Mouse (Mus musculus) bone marrow, adult 2 months (tissue): ENCODE measurements around the gene Dclk2. TPM values are rescaled to one million over a fixed set of nuclear protein-coding genes. Genes with fewer than 3 reads are reported as not detected.

Experiments
- H3K27ac ChIP-seq: fragments of 200-500 bp; 2 replicates; pipeline ENCODE4 v1.5.1; 2012; ENCODE audit warnings: low read depth, mild to moderate bottlenecking, control low read depth, inconsistent platforms, low read length; ENCODE audit not compliant: control insufficient read depth, poor library complexity, insufficient read depth
- H3K4me1 ChIP-seq: fragments of 200-500 bp; 2 replicates; pipeline ENCODE4 v1.6.1; 2011; ENCODE audit warnings: low read length; ENCODE audit not compliant: control insufficient read depth, insufficient read depth
- H3K4me3 ChIP-seq: fragments of 200-500 bp; replicated peaks from 2 replicates; pipeline ENCODE3; 2011; ENCODE audit warnings: mild to moderate bottlenecking, low read depth, low read length, control low read depth; ENCODE audit not compliant: control insufficient read depth
- CTCF ChIP-seq: fragments of 200-500 bp; IDR thresholded peaks from 2 replicates; pipeline ENCODE4 v1.5.1; 2011; ENCODE audit warnings: low read length, control low read depth; ENCODE audit not compliant: control insufficient read depth, insufficient read depth
- POLR2A ChIP-seq: fragments of 200-500 bp; IDR thresholded peaks from 2 replicates; pipeline ENCODE4 v1.6.1; 2011; ENCODE audit warnings: low read depth, mild to moderate bottlenecking, control low read depth, low read length, borderline replicate concordance; ENCODE audit not compliant: control insufficient read depth
- WGBS: fragments of 180-500 bp; shearing (Covaris S2); methylation state at CpG from one replicate; pipeline ENCODE4 v1.1.7; 2018; 5-methylcytosine and 5-hydroxymethylcytosine counted together
- polyA plus RNA-seq: library from polyadenylated mRNA; stranded (reverse); fragments of >200 nt; gene quantifications from 2 replicates; pipeline ENCODE4 v1.2.4, GENCODE M21; 2011; ENCODE audit warnings: low replicate concordance; ENCODE audit not compliant: missing spikeins, insufficient read depth, insufficient read length

Dclk2 gene
- polyA plus RNA-seq, 1 experiment = 16.4 TPM

DNA sequence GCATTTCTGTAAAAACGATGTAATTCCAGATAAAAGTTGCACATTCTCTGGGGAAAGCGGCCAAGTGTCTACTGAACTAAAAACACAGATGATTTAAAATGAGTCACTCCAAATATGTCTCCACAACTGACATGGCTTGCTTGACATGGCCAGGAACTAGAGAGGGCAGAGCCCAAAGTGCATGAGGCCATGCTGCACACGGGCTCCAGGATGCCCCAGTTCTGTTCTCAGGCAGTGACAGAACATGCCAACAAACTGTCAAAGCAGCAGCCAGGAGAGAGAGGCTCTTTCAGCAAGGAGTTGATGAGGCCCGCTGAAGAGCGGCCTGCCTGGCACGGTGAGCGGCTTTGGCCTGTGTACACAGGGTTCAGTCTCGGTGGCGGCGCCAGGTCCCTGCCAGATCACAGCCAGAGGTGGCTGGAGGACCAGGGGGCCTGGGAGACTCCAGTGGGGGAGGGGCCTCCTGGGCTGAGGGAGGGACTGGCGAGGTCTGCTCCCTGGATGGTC lies 133.8 kb downstream of the Dclk2 start:
- Histone ChIP-seq H3K4me1 (no peaks in the 10 kb centered on the region), H3K4me3 (no peak overlapping the region), H3K27ac (no peak overlapping the region)
- TF ChIP-seq CTCF (no peak), POLR2A (no peak)
- WGBS = 90% methylated on average over 11 of the region's 11 CpGs

DNA sequence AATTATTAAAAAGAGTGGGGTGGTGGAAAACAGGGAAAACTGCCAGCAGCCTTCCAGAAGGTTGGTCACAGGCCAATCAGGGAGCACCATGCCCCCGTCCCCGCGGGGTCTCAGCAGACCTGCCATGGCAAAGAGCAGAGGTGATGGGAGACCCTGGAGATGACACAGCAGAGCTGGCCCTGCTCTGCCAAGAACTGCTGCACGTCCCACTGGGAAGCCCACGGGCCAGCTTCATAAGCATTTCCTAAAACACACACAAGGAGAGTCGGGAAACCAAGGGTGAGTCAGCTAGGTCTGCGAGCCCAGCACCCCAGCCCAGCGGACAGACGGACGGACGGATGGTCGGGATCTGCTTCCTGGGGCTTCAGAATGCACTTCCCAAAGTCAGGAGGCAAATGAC lies 134.4 kb downstream of the Dclk2 start:
- WGBS = 92% methylated on average over 12 of the region's 12 CpGs
- Histone ChIP-seq H3K4me3 (no peak overlapping the region), H3K4me1 (no peaks in the 10 kb centered on the region), H3K27ac (no peak overlapping the region)
- no peak for TF ChIP-seq CTCF
- TF ChIP-seq POLR2A = no peak

DNA sequence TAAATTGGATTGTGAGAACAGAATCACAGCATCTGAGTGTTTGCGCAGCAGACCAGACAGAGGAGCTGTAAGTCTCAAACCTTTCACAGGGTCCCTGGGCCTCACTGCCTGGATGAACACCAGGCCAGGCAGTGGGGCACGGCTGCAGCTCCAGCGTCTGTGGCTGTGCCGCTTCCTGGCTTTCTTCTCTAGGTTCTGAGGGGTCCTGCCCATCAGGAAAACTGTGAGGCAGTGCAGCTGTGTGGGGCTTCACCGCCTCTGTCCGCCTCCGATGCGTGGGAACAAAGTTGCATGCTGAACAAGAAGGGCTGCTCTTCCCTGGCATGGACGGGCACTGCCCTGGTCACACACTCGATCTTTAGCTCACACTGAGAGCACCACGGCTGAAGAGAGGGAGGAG lies 135.7 kb downstream of the Dclk2 start:
- no peak for TF ChIP-seq POLR2A
- Histone ChIP-seq H3K4me1 (no peaks in the 10 kb centered on the region), H3K4me3 (no peak overlapping the region), H3K27ac (no peak overlapping the region)
- WGBS = 87% methylated on average over 11 of the region's 11 CpGs

DNA sequence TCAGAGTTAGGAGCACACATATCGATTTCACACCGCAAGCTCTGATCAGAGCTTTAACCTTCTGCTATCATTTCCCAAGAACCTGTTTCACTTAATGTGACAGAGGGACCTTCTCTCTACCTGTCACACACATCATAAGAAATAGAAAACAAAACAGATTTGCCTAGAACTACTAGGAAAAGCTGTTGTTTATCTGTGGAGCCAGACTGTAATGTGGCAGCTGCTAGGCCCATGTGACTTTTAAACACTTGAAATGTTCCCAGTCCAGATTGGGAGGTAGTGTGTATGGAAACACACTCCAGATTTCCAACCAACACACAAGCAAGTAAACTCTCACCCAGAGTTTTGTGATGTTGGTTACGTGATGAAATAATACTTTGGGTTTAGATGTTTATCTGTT lies 136.6 kb downstream of the Dclk2 start:
- Histone ChIP-seq H3K4me3 (no peak overlapping the region), H3K27ac (no peak overlapping the region), H3K4me1 (no peaks in the 10 kb centered on the region)
- WGBS = 91% methylated on average over 3 of the region's 3 CpGs
- TF ChIP-seq CTCF = no peak
- TF ChIP-seq POLR2A = no peak

DNA sequence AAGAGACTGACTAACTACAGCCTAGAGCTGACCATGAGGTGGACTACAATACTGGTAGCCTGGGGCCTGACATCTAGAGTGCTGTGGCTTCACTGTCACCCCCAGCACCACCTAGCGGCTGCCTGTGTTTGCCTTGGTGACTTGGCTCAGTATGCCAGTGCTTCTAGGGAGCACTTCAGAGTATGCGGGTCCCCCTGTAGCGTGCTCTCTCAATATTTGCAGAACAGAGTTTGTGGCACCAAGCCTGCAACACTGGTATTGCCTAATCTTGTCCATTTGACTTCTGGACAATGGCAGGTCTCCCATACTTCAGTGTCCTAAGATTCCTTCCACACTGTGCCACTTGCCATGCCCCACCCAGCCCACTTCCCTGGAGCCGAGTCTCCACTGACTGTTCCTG lies 140.9 kb downstream of the Dclk2 start:
- no peaks in the 10 kb centered on the region; the same call in 1 of the 2 replicates for H3K4me1 ChIP-seq
- H3K27ac ChIP-seq = no peak overlapping the region
- WGBS = 76% methylated on average over 4 of the region's 4 CpGs
- TF ChIP-seq CTCF (no peak; the same call in 1 of the 2 replicates), POLR2A (no peak)
- no peak overlapping the region for H3K4me3 ChIP-seq

DNA sequence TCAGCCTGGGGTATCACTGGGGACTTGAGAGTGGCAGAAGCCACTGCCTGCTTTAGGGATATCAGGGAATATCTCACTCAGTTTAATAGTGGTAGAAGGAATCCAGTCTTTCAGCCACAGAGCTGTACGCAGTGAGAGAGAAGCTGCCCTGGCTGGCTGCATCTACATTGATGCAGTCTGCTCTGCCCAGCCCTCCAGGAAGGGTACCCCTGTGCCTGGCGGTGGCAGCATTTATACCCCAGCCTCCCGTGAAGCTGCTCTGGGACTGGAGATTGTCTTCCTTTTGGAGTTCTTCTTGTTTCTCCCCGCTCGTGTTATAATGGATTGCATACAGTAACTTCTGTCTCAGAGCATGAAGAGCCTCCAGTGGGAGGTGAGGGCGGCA lies 145.2 kb downstream of the Dclk2 start:
- 84% methylated on average over 6 of the region's 6 CpGs for WGBS
- H3K4me1 ChIP-seq = peaks cover 3% of the 10 kb centered on the region
- no peak overlapping the region for H3K4me3 ChIP-seq
- TF ChIP-seq CTCF (no peak), POLR2A (no peak)
- H3K27ac ChIP-seq = no peak overlapping the region

DNA sequence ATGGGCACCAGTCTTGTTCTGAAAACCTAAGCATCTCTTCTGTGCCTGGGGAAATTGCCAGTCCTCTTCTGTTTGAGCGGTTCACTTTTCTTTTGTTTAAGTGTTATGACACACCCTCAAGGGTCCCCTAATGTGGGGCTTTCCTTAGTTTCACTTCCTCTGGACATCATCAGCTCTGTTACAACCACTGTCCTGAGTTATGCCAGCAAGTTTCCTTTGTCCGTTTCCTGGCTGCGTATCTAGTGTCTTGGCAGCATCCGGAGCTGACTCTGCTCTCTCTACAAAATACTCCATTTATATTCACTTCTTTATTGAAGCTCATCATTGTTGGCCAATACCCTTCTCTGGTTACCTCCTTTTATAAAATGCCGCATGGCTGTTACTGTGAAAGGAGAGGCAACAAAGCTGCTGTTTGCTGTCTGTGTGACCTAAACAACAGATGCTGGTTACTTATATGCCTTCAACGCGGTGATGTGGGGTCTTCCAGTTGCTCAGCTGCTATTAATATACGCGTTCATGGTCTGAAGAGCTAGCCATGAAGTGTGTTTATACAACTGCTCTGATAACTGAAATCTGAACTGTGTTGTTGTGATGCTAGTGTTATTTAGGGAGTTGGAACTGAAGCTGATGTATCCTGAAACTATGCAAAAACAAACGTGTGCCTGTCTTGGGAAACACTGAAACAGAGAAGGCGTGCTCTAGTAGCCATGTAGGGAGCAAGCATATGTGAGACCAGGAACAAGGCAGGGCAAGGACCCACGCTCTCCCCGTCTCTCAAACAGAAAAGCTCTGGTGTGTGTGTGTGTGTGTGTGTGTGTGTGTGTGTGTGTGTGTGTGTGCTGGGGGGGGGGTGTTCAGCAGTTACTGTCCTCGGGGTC lies 145.8 kb downstream of the Dclk2 start:
- H3K4me3 ChIP-seq = no peak overlapping the region
- 49% methylated on average over 14 of the region's 14 CpGs for WGBS
- H3K27ac ChIP-seq = peak overlapping the region; percentile 29; the same call in 1 of the 2 replicates
- TF ChIP-seq CTCF = no peak
- no peak for TF ChIP-seq POLR2A
- peaks cover 3% of the 10 kb centered on the region for H3K4me1 ChIP-seq

DNA sequence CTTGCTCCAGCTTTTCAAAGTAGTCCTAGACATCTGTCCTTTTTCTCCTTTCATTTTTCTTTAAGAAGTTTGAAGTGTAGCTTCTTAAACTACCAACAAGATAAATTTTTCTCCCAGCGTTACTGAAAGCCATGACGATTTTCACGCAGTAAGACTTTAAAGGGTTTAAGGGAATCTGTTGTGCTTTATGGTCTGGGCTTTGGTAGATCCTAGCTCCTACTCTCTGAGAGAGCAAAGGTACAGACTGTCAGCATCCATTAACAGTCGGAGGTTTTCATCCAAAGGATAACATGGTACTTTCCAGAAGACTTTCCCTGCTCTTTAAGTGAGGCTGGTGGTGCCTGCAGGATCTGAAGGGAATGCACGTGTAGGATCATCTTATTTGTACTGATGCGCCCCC lies 151.7 kb downstream of the Dclk2 start:
- Histone ChIP-seq H3K27ac (no peak overlapping the region), H3K4me1 (peaks cover 3% of the 10 kb centered on the region), H3K4me3 (no peak overlapping the region)
- TF ChIP-seq CTCF = no peak
- TF ChIP-seq POLR2A = no peak
- 85% methylated on average over 6 of the region's 6 CpGs for WGBS
